Mouse (Mus musculus) gastrocnemius, postnatal 10 days (tissue): ENCODE data around the gene Jaml. TPM values are rescaled to one million over a fixed set of nuclear protein-coding genes. Genes with fewer than 3 reads are reported as not detected.

Source experiments
- DNase-seq: peaks from one replicate; pipeline ENCODE4 v3.0.0; 2021; ENCODE audit warnings: mixed read lengths
- total RNA-seq, 2 experiments: library from RNA; stranded (reverse); gene quantifications; 2 replicates each; pipeline ENCODE4 v1.2.3; 2021

The Jaml gene
- total RNA-seq, 2 experiments from 2014 or later = 0.27 to 0.42 TPM

DNA sequence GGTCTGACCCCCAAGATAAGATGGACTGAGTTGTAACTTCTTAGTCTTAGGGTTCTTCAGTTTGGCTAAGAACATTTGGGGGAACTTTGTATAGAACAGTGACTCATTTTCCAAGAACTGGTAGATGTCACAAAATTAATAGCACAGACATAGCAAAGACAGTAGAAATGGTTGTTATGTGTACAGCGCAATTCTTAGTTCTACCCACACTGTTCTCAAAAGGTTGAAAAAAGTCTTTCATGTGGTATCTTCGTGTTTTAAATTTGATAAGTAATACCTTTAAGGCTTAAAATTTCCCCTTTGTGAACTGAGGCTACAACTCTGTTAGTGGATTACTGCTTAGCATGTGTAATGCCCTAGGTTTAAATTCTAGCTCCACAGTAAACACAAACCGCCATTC is 4.1 kb downstream of the Jaml start:
- no peak for DNase-seq

DNA sequence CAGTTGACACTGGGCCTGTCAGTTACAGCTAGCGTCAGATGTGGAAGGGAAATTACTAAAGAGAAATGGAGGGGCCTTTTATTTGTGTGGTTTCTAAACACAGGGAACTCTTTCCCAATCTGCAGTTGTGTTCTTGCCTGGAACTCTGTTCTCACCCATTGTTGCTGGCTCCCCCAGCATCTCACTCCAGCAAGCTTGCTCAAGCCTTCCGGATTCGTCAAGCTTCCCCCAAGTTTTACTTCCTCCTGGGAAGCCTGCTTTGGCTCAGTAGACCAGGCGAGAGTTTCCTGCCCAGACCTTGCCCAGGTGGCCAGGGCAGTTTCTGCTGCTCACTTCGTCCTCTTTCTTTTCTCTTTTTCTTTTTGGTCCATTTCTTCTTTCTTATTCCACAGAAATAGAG is 5.6 kb downstream of the Jaml start:
- DNase-seq = no peak

DNA sequence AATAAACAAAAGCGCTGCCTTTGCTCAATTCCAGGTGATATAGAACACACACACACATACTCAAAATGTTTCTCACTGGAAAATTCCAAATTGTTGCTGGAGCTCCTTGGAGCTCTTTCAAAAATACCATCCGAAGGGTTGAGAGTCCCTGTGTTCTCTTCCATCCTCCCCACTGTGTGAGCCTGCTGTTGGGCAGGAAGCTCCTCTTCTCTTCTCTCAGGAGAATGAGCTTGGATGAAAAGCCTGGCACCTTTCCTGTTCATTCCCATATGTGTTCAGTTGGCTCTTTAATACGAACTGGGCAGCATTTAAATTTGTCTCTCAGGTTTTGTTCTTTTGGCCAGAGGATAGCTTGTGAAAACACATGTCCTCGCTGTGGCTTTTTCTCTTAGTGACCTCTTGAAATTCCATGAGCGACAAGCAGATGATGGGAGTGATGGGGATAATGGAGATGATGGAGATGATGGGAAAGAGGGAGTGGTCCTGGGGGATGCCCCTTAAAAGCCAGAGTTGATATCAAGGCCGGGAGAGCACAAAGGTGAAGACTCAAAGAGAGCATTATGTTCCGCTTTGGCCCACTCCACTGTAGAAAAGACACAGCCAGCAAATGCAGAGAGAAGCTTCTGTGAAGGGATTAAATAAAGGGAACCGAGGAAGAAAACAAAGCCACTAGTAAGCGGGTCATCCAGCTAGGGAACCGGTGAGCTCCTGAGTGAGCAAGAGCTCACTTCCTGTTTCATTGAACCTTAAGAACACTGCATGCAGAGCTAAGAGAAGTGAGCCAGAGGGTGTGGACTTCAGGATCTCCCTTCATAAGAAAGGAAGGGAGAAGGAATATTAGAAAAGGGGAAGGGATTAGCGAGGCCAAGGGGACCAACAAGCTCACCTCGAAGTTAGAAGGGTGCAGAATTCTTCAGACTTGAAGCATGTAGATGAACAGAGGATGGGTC is 7.0 kb downstream of the Jaml start:
- DNase-seq = no peak

- DNase-seq = no peak
Observed at GRCm38 (mm10) chr9:45088040-45088439, 9.1 kb downstream of the Jaml start.

DNA sequence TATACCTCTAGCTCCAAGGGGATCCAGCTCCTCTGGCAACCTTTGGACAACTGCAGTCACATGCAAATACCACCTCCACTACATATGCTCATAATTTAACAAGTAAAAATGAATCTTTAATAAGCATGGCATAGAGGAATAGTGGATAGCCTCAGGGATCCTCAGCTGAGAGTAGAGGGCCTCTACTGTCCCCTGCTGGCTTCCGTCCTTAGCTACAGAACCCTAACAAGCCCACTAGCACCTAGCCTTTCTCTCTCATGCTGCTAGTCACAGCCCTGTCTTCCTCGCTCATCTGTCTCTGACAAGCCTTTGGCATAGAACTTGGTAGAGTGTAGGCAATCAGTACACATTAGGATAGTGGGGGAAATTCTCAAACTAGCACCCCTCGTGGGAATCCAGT is 11.8 kb downstream of the Jaml start:
- DNase-seq = no peak

DNA sequence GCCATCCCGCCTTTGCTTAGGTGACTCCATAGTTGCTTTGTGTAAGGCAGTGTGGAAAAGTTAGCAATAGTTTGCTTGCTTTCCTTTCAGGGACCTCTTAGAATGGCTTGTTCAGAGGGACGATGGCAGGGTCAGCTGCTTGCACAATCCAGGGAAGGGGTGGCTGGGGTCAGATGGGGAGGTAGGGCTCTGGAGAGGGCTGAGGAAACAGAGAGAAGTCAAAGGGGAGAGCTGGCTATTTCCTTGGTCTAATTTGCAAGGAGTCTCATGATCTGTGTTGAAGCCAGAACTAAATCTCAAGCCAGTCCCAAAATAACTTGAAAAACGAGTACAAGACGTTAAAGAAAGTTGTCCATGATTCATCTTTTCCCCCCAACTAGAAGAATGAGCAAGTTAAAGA is 13.7 kb downstream of the Jaml start:
- no peak for DNase-seq

- DNase-seq = no peak
Observed at GRCm38 (mm10) chr9:45095149-45095937, 16.4 kb downstream of the Jaml start.

DNA sequence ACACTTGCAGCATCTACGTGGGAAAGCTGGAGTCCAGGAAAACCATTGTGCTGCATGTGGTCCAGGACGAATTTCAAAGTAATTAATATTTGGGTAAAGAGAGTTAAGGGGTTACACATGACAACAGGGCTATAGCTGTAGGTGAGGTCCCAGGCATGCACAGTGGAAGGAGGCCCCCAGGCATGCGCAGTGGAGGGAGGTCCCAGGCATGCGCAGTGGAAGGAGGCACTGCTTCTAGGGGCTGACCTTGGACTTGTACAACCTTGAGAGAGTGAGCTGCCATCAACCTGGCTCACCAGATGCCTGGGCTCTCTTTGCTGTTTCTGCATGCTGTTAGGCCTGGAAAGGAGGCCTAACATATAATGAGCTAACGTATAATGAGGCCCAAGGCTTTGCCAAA is 18.9 kb downstream of the Jaml start:
- no peak for DNase-seq

GRCm38 (mm10) chr9:45098426-45098825 is 19.4 kb downstream of the Jaml start:
- DNase-seq = no peak

GRCm38 (mm10) chr9:45102528-45102927 is 23.5 kb downstream of the Jaml start:
- DNase-seq = no peak

GRCm38 (mm10) chr9:45103211-45103979 is 24.4 kb downstream of the Jaml start:
- no peak for DNase-seq

DNA sequence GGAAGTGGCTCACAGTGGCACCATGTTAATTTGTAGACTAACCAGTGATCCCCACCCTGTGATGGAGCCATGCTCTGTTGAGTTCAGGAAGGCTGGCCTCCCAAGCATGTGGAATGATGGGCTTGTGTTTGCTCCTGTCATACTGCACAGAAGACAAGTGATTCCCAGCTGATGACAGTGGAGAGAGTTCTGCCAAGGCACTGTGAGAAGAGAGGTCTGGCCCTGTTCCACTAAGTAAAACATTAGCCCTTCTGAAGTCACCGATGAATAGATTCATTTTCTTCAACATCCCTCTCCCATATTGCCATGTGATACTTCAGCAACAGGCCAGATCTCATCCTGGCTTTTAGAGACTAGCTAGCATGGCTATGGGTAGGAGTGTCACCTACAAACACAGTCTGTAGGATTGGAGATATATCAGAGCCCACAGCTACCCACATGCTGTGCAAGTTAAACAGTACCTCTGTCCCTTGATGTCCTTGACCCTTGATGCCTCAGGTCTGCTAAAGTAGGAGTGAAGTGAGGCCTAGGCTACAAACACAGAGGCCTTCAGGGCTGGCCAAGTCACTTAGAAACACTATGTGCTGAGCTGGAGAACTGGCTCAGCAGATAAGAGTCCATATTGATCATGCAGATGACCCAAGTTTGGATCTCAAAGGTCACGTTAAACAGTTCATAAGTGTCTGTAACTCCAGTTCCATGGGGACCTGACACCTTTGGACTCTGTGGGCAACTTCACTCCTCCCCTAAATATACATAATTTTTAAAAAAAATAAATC is 26.8 kb downstream of the Jaml start:
- DNase-seq = no peak

DNA sequence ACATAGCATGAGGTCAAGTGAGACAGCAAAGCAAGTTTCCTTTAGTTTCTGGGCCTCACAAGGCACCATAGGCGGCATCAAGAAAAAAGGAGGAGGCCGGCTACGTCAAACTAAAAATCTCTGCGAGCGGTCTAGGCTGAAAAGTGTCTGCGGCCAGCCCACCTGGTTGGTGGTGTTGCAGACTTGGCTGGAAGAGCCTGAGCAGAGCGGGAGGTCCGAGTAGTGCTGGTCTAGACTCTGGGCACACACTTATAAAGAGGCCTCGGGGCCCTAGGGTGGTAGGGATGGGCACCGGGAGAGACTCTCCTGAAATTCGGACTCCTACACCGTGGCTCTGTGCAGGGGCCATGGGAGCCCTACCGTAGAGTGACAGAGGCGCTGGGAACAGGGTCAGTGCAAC is 36.7 kb downstream of the Jaml start:
- DNase-seq = no peak

- DNase-seq = no peak
Observed at GRCm38 (mm10) chr9:45116819-45117218, 37.8 kb downstream of the Jaml start.

- DNase-seq = no peak
Observed at GRCm38 (mm10) chr9:45117741-45118431, 38.9 kb downstream of the Jaml start, which contains the start of gene Scn2b. Gene Scn2b, plus strand, starts transcription at chr9:45117782.

DNA sequence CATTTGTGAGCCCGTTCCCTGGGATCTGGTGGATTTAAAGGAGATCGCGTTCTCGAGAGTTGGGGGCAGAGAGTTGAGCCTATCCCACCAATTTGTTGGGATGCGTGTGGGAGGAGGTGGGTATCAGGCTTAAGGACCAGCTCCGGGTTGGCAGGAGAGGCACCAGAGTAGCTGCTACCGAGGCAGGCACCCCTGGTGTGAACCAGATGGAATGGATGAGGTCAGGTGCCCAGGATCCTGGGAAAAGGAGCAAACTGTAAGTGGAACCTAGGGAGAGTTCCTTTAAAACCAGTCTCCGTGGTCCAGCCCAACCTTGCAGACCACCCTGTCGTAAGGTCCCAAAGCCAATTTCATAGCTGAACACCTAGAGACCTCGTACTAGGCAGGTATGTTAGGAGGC is 39.6 kb downstream of the Jaml start:
- DNase-seq = no peak

GRCm38 (mm10) chr9:45119316-45119953 is 40.5 kb downstream of the Jaml start:
- no peak for DNase-seq

- DNase-seq = no peak
Observed at GRCm38 (mm10) chr9:45119954-45120530, 41.1 kb downstream of the Jaml start.

- DNase-seq = no peak
Observed at GRCm38 (mm10) chr9:45120567-45120966, 41.6 kb downstream of the Jaml start.

GRCm38 (mm10) chr9:45121001-45121400 is 42.0 kb downstream of the Jaml start:
- no peak for DNase-seq
